Mouse (Mus musculus) megakaryocyte, embryonic 14.5 days (primary cell): ENCODE measurements at regions not wholly inside any gene's neighbourhood (a gene's known extent, or its start where the extent isn't known, plus 50 kb on each side); places are given as distances from the start of the nearest gene placed in this dataset.

Experiments
- H3K27me3 ChIP-seq: replicated peaks from 2 replicates; pipeline ENCODE3; 2012; ENCODE audit warnings: inconsistent platforms
- H3K36me3 ChIP-seq: replicated peaks from 2 replicates; pipeline ENCODE3; 2012; ENCODE audit warnings: low read length, inconsistent platforms, mixed read lengths
- H3K4me1 ChIP-seq: 2 replicates; pipeline ENCODE4 v1.6.1; 2012; ENCODE audit warnings: inconsistent platforms
- H3K4me3 ChIP-seq: replicated peaks from 2 replicates; pipeline ENCODE3; 2012; ENCODE audit warnings: moderate library complexity, mild to moderate bottlenecking, inconsistent platforms
- H3K9me3 ChIP-seq: 2 replicates; pipeline ENCODE4 v1.6.1; 2012; ENCODE audit warnings: inconsistent platforms
- FLI1 ChIP-seq: IDR thresholded peaks from 2 replicates; pipeline ENCODE4 v1.6.1; 2012; ENCODE audit warnings: low read length, inconsistent platforms, mixed read lengths
- GATA1 ChIP-seq: IDR thresholded peaks from 3 replicates; pipeline ENCODE4 v1.6.1; 2012; ENCODE audit warnings: mixed read lengths, low read length, inconsistent platforms, borderline replicate concordance

DNA sequence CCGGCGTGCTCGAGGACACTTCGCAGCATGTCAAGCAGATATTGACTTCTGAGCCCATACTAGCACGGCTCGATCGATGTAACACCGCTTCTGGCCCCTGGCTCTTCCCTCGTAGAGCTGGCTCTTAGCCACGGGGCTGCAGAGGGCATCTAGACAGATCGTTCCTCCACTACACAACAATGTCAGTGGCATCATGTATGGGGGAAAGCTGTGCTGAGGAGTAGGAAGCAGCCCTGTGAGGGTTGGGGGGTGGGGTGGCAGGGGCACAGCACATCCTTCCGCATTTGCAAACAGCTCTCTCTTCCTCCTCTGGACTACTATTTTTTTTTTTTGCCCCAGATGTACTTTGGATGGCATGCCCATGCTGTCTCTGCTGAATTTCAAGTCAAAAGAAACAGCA, 218.1 kb upstream of the Habp2 start:
- no peak overlapping the region for H3K4me3 ChIP-seq
- H3K36me3 ChIP-seq, result no peaks in the 10 kb centered on the region
- no peak for TF ChIP-seq FLI1
- TF ChIP-seq GATA1, result no peak

DNA sequence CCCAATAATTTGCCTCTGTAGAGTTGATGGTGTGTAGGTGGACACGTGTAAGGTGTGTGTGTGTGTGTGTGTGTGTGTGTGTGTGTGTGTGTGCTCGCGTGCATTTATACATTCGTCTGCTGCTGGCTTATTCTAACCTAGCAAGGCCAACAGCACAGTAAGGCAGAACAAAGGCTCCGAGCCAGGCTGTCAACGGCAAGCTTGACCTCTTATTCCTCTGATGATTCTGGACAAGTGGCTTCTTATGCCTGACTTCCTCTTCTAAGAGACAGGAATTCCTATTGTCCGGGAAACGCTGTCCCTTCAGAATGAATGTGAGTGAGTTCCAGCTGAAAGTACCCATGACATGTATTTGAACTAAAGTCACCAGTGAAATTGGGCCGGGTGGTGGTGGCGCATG, 217.7 kb upstream of the Habp2 start:
- no peak for TF ChIP-seq GATA1
- no peak for TF ChIP-seq FLI1
- H3K4me1 ChIP-seq, result peaks cover 4% of the 10 kb centered on the region
- H3K27me3 ChIP-seq, result no peaks in the 10 kb centered on the region
- H3K4me3 ChIP-seq, result no peak overlapping the region
- no peaks in the 10 kb centered on the region for H3K36me3 ChIP-seq
- H3K9me3 ChIP-seq, result no peaks in the 10 kb centered on the region

More for the DNA sequence above, 218.1 kb upstream of the Habp2 start:
- Histone ChIP-seq H3K9me3 (no peaks in the 10 kb centered on the region), H3K4me1 (peaks cover 4% of the 10 kb centered on the region), H3K27me3 (no peaks in the 10 kb centered on the region)

DNA sequence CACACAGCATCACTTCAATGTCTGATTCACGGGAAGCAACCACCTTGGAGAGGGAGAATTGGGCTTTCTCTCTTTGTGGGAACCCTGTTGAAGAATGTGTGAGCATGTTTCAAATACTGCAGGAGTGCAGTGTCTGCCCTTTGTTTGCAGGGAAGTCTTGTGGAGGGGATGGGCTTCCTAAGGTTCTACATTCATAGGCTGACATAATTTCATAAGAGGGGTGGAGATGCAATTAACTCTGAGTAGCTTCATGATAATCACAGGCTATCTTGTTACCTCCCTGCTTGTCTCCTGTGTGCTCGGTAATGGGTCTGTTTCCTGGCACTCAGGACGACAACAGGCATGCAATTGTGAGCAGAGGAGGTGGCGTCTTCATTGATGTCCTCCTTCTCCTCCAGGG, 215.6 kb upstream of the Habp2 start:
- H3K27me3 ChIP-seq, result no peaks in the 10 kb centered on the region
- H3K36me3 ChIP-seq, result no peaks in the 10 kb centered on the region
- TF ChIP-seq GATA1, result no peak
- TF ChIP-seq FLI1, result no peak
- no peak overlapping the region for H3K4me3 ChIP-seq
- H3K4me1 ChIP-seq, result peaks cover 4% of the 10 kb centered on the region
- no peaks in the 10 kb centered on the region for H3K9me3 ChIP-seq

DNA sequence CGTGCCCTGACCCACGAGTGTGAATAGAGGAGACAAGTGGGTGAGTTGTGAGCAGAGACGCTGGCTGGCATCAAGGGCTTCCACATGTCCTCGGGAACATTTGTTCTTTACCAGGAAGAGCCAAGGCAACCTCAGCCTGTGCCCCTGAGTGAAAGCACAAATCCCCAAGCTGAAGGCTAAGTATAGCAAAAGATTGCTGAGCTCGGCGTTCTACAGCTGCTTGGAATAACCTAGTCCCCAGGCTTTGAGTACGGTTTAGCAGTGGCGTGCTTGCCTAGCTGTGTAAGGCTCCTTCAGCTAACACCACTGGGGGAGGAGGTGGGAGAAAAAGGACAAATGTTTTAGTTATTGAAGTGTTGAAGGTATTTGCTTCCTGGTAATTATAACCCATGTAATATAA, 210.8 kb upstream of the Habp2 start:
- TF ChIP-seq GATA1 (no peak), FLI1 (no peak)
- Histone ChIP-seq H3K27me3 (no peaks in the 10 kb centered on the region), H3K9me3 (0 out of 2 replicates have a peak, but pooled peaks cover 3% of the 10 kb centered on the region), H3K36me3 (no peaks in the 10 kb centered on the region), H3K4me1 (no peaks in the 10 kb centered on the region), H3K4me3 (no peak overlapping the region)

- TF ChIP-seq FLI1, result no peak
- TF ChIP-seq GATA1, result no peak
- Histone ChIP-seq H3K27me3 (no peaks in the 10 kb centered on the region), H3K9me3 (0 out of 2 replicates have a peak, but pooled peaks cover 7% of the 10 kb centered on the region), H3K4me1 (no peaks in the 10 kb centered on the region), H3K4me3 (no peak overlapping the region), H3K36me3 (no peaks in the 10 kb centered on the region)
Measured at GRCm38 (mm10) chr19:56077491-56077890, 209.4 kb upstream of the Habp2 start.

DNA sequence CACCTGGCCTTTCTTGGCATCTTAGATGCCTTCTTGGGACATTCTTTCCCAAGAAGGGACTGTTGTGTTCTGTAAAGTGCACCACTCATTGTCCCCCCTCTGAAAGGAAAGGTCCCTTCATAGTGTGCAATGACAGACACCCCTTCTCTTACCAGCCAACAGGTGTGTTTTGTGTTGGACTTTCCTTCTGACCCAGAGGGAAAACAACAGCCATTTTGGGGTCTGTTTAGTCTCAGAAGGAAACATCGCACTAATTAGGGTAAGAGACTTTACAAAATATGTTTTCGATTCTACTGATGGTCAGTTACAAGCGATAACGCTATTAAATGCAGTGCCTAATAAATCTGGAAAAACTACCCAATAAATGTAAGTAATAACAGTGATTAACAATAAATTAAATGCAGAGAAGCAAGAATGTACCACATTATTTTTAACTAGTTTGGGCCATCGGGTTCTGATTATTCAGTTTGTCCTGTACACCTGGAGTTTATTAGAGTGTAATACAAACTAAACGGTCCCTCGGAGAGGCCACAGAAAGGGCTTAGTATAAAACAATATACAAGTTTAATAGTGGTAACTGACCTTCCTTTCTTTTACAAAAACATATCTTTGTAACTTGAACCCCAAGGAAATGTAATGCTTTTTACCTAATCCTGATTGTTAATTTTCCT, 200.4 kb upstream of the Habp2 start:
- peaks cover 24% of the 10 kb centered on the region for H3K9me3 ChIP-seq
- no peak for TF ChIP-seq FLI1
- TF ChIP-seq GATA1, result no peak
- no peaks in the 10 kb centered on the region for H3K27me3 ChIP-seq
- H3K4me1 ChIP-seq, result no peaks in the 10 kb centered on the region
- H3K4me3 ChIP-seq, result no peak overlapping the region
- no peaks in the 10 kb centered on the region for H3K36me3 ChIP-seq

DNA sequence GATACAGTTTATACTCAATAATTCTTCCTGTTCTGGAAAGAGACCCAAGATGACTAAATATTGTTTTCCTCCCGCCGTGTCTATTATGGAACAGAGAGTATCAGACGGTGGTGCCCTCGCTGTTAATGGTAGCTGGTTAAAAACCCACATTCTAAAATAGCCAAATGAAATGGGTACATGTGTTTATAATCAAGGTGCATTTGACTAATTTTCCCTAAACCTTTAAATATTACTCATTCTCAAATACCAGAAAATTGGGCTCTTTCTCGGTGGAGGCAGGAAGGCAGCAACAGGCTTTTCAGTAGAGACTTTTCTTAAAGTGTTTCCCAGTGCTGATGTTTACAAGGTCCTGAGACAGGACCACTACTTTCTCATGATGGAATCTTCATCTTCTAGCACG, 199.8 kb upstream of the Habp2 start:
- Histone ChIP-seq H3K27me3 (no peaks in the 10 kb centered on the region), H3K9me3 (peaks cover 22% of the 10 kb centered on the region), H3K4me3 (no peak overlapping the region), H3K4me1 (no peaks in the 10 kb centered on the region), H3K36me3 (no peaks in the 10 kb centered on the region)
- TF ChIP-seq GATA1 (no peak), FLI1 (no peak)

- Histone ChIP-seq H3K27me3 (no peaks in the 10 kb centered on the region), H3K9me3 (0 out of 2 replicates have a peak, but pooled peaks cover 3% of the 10 kb centered on the region), H3K4me1 (no peaks in the 10 kb centered on the region), H3K36me3 (no peaks in the 10 kb centered on the region), H3K4me3 (no peak overlapping the region)
- no peak for TF ChIP-seq GATA1
- no peak for TF ChIP-seq FLI1
Measured at GRCm38 (mm10) chr19:56089795-56090375, 197.1 kb upstream of the Habp2 start.

GRCm38 (mm10) chr19:56091581-56091980, 195.4 kb upstream of the Habp2 start:
- Histone ChIP-seq H3K36me3 (no peaks in the 10 kb centered on the region), H3K9me3 (no peaks in the 10 kb centered on the region), H3K4me1 (no peaks in the 10 kb centered on the region), H3K27me3 (no peaks in the 10 kb centered on the region), H3K4me3 (no peak overlapping the region)
- TF ChIP-seq GATA1 (no peak), FLI1 (no peak)

GRCm38 (mm10) chr19:56095873-56096272, 191.1 kb upstream of the Habp2 start:
- H3K4me3 ChIP-seq, result no peak overlapping the region
- H3K4me1 ChIP-seq, result no peaks in the 10 kb centered on the region
- no peak for TF ChIP-seq GATA1
- no peak for TF ChIP-seq FLI1
- peaks cover 30% of the 10 kb centered on the region for H3K9me3 ChIP-seq
- H3K36me3 ChIP-seq, result no peaks in the 10 kb centered on the region
- no peaks in the 10 kb centered on the region for H3K27me3 ChIP-seq
